Mouse (Mus musculus) adrenal gland, postnatal 14 days (tissue): ENCODE measurements at regions not wholly inside any gene's neighbourhood (a gene's known extent, or its start where the extent isn't known, plus 50 kb on each side); places are given as distances from the start of the nearest gene placed in this dataset.

Source experiments
- DNase-seq: peaks from one replicate; pipeline ENCODE4 v3.0.0; 2021; ENCODE audit warnings: mixed read lengths

GRCm38 (mm10) chr10:97250167-97250566, 229.2 kb upstream of the Dcn start:
- DNase-seq: no peak

GRCm38 (mm10) chr10:97265959-97266517, 213.4 kb upstream of the Dcn start:
- peak; percentile 6 for DNase-seq

GRCm38 (mm10) chr10:97282416-97282815, 197.0 kb upstream of the Dcn start:
- DNase-seq: no peak

GRCm38 (mm10) chr10:97282841-97283496, 196.4 kb upstream of the Dcn start:
- DNase-seq: no peak

- DNase-seq: no peak
These were observed 174.5 kb upstream of the Dcn start for GRCm38 (mm10) chr10:97304791-97305355.

GRCm38 (mm10) chr10:97309580-97309979, 169.8 kb upstream of the Dcn start:
- no peak for DNase-seq

GRCm38 (mm10) chr10:97312509-97312908, 166.9 kb upstream of the Dcn start:
- DNase-seq: no peak

- peak; percentile 95 for DNase-seq
These were observed 166.4 kb upstream of the Dcn start for GRCm38 (mm10) chr10:97312978-97313377.

GRCm38 (mm10) chr10:97313407-97313901, 166.0 kb upstream of the Dcn start:
- DNase-seq: peak; percentile 89

GRCm38 (mm10) chr10:97332639-97333038, 146.8 kb upstream of the Dcn start:
- DNase-seq: no peak

- no peak for DNase-seq
These were observed 145.4 kb upstream of the Dcn start for GRCm38 (mm10) chr10:97334044-97334443.

- DNase-seq: no peak
These were observed 144.7 kb upstream of the Dcn start for GRCm38 (mm10) chr10:97334606-97335150.

GRCm38 (mm10) chr10:97338033-97338692, 141.2 kb upstream of the Dcn start:
- no peak for DNase-seq

GRCm38 (mm10) chr10:97339866-97340706, 139.3 kb upstream of the Dcn start:
- no peak for DNase-seq

GRCm38 (mm10) chr10:97345347-97345746, 134.1 kb upstream of the Dcn start:
- DNase-seq: peak; percentile 82

- no peak for DNase-seq
These were observed 132.5 kb upstream of the Dcn start for GRCm38 (mm10) chr10:97346949-97347348.

GRCm38 (mm10) chr10:97368625-97369024, 110.8 kb upstream of the Dcn start:
- no peak for DNase-seq

- DNase-seq: peak; percentile 65
These were observed 103.6 kb upstream of the Dcn start for GRCm38 (mm10) chr10:97375824-97376223.

GRCm38 (mm10) chr10:97376376-97376775, 103.0 kb upstream of the Dcn start:
- no peak for DNase-seq

GRCm38 (mm10) chr10:97381586-97381985, 97.8 kb upstream of the Dcn start:
- DNase-seq: no peak

- no peak for DNase-seq
These were observed 95.5 kb upstream of the Dcn start for GRCm38 (mm10) chr10:97383881-97384280.
